7 mouse cellular contexts compared by ENCODE assay signal in the genomic region with DNA sequence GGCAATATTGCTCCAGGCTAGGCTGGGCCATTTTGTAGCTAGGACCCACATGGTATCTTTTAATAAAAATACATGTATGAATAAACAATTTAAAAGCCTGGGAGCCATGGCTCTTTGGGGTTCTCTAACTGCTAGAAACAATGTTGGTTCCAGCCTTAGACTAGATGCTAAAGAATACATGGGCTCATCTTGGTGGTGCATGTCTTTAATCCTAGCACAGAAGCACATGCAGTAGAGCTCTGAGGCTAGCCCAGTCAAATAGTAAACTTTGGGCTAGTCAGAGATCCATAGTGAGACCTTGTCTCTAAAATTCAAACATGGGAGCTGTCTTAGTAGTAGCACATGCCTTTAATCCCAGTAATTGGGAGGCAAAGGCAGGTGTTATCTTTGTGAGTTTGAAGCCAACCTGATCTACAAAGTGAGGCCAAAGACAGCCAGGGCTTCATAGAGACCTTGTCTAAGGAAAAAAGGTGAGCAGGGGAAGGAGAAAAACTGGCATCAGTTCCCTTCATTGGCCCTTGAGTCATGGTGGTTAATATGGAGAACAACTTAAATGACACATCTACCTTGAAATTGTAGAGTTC. TPM values are rescaled to one million over a fixed set of nuclear protein-coding genes. Genes with fewer than 3 reads are reported as not detected.
A peak's percentile ranks its signal among the peaks of the same experiment; 100 is the strongest.
DNase-seq lines count a peak whose midpoint lies in the region; ATAC-seq lines count a peak whose summit lies in the region.

No protein-coding gene starts in this region.

- ATAC-seq in lung, embryonic 16.5 days (ENCODE audit: low read depth), result no peak
- no peak for ATAC-seq in forebrain, embryonic 14.5 days
- no peak for ATAC-seq in limb, embryonic 15.5 days (ENCODE audit: insufficient number of reproducible peaks, low FRiP score, low TSS enrichment, low read depth)
- ATAC-seq in stomach, embryonic 15.5 days (ENCODE audit: insufficient read depth, low FRiP score, low read depth), result no peak

- no peak for DNase-seq in lung, postnatal 36 days
- DNase-seq in forebrain, embryonic 14.5 days (ENCODE audit: low spot score), result no peak
- no peak for DNase-seq in embryo, embryonic 10.5 days (ENCODE audit: low spot score)
- no peak for DNase-seq in thymus, adult 18-20 months

- no peak overlapping the region for H3K9ac ChIP-seq in lung, embryonic 16.5 days (ENCODE audit: low read length)
- no peak overlapping the region for H3K9ac ChIP-seq in forebrain, embryonic 14.5 days (ENCODE audit: low read length)
- no peak overlapping the region for H3K9ac ChIP-seq in limb, embryonic 15.5 days
- no peak overlapping the region for H3K9ac ChIP-seq in stomach, embryonic 15.5 days

- peaks cover 17% of the 10 kb centered on the region for H3K4me1 ChIP-seq in lung, embryonic 16.5 days (replicated peaks; ENCODE audit: control insufficient read depth, insufficient read depth, low read length)
- peaks cover 23% of the 10 kb centered on the region for H3K4me1 ChIP-seq in forebrain, embryonic 14.5 days (ENCODE audit: control insufficient read depth, insufficient read depth, low read length)
- peaks cover 26% of the 10 kb centered on the region for H3K4me1 ChIP-seq in limb, embryonic 15.5 days
- peaks cover 18% of the 10 kb centered on the region for H3K4me1 ChIP-seq in stomach, embryonic 15.5 days

- no peak overlapping the region for H3K27ac ChIP-seq in lung, embryonic 16.5 days (ENCODE audit: low read length)
- H3K27ac ChIP-seq in forebrain, embryonic 14.5 days (ENCODE audit: low read depth, low read length), result no peak overlapping the region
- H3K27ac ChIP-seq in limb, embryonic 15.5 days, result peak overlapping the region; percentile 33; the same call in 1 of the 2 replicates
- H3K27ac ChIP-seq in stomach, embryonic 15.5 days, result no peak overlapping the region

- no peaks in the 10 kb centered on the region for H3K9me3 ChIP-seq in lung, embryonic 16.5 days (ENCODE audit: control insufficient read depth, low read length)
- H3K9me3 ChIP-seq in forebrain, embryonic 14.5 days (replicated peaks; ENCODE audit: control insufficient read depth, low read length), result no peaks in the 10 kb centered on the region
- H3K9me3 ChIP-seq in limb, embryonic 15.5 days, result no peaks in the 10 kb centered on the region
- no peaks in the 10 kb centered on the region for H3K9me3 ChIP-seq in stomach, embryonic 15.5 days

- peak overlapping the region; percentile 95 for H3K4me2 ChIP-seq in lung, embryonic 16.5 days (ENCODE audit: low read depth, low read length)
- peak overlapping the region; percentile 89 for H3K4me2 ChIP-seq in forebrain, embryonic 14.5 days (ENCODE audit: low read length)
- no peak overlapping the region for H3K4me2 ChIP-seq in limb, embryonic 15.5 days
- peak overlapping the region; percentile 86; the same call in 1 of the 2 replicates for H3K4me2 ChIP-seq in stomach, embryonic 15.5 days

- peaks cover 16% of the 10 kb centered on the region; the same call in 1 of the 2 replicates for H3K36me3 ChIP-seq in lung, embryonic 16.5 days (ENCODE audit: control insufficient read depth, insufficient read depth, low read length)
- peaks cover 31% of the 10 kb centered on the region for H3K36me3 ChIP-seq in forebrain, embryonic 14.5 days (ENCODE audit: control insufficient read depth, insufficient read depth, low read length)
- peaks cover 20% of the 10 kb centered on the region; the same call in 1 of the 2 replicates for H3K36me3 ChIP-seq in limb, embryonic 15.5 days
- 0 out of 2 replicates have a peak, but pooled peaks cover 3% of the 10 kb centered on the region for H3K36me3 ChIP-seq in stomach, embryonic 15.5 days

- H3K27me3 ChIP-seq in lung, embryonic 16.5 days (ENCODE audit: control insufficient read depth, insufficient read depth, low read depth, low read length), result no peaks in the 10 kb centered on the region
- H3K27me3 ChIP-seq in forebrain, embryonic 14.5 days (replicated peaks; ENCODE audit: control insufficient read depth, insufficient read depth, low read length), result no peaks in the 10 kb centered on the region
- no peaks in the 10 kb centered on the region for H3K27me3 ChIP-seq in limb, embryonic 15.5 days
- H3K27me3 ChIP-seq in stomach, embryonic 15.5 days (replicated peaks), result no peaks in the 10 kb centered on the region

- peak overlapping the region; percentile 61; the same call in 1 of the 2 replicates for H3K4me3 ChIP-seq in lung, embryonic 16.5 days (ENCODE audit: low read length)
- H3K4me3 ChIP-seq in forebrain, embryonic 14.5 days (ENCODE audit: low read depth, low read length), result peak overlapping the region; percentile 50
- peak overlapping the region; percentile 39; the same call in 1 of the 2 replicates for H3K4me3 ChIP-seq in limb, embryonic 15.5 days
- no peak overlapping the region for H3K4me3 ChIP-seq in stomach, embryonic 15.5 days (replicated peaks)

RNA-seq across cellular contexts. Expression of gene Ubb, which starts 4.1 kb away (rescaled TPM):
- polyA plus RNA-seq in lung, embryonic 16.5 days (2015; fragmentation: Nextera tagmentation; extraction: Ambion mirVana), result 3,082 and 3,189 TPM in 2 replicates
- 5,294 and 5,616 TPM in 2 replicates for polyA plus RNA-seq in forebrain, embryonic 14.5 days (2014; fragmentation: Nextera tagmentation; extraction: Ambion mirVana)
- polyA plus RNA-seq in limb, embryonic 15.5 days (2015; fragmentation: Nextera tagmentation; extraction: Ambion mirVana), result 3,280 and 3,478 TPM in 2 replicates
- polyA plus RNA-seq in stomach, embryonic 15.5 days (2015; fragmentation: Nextera tagmentation; extraction: Ambion mirVana), result 2,363 and 2,756 TPM in 2 replicates

RNA-seq across cellular contexts. Expression of gene Cenpv, which starts 16.0 kb away (rescaled TPM):
- polyA plus RNA-seq in lung, embryonic 16.5 days (2015; fragmentation: Nextera tagmentation; extraction: Ambion mirVana), result 7.9 and 9.0 TPM in 2 replicates
- polyA plus RNA-seq in forebrain, embryonic 14.5 days (2014; fragmentation: Nextera tagmentation; extraction: Ambion mirVana), result 99.4 and 112 TPM in 2 replicates
- polyA plus RNA-seq in limb, embryonic 15.5 days (2015; fragmentation: Nextera tagmentation; extraction: Ambion mirVana), result 14.2 and 15.9 TPM in 2 replicates
- polyA plus RNA-seq in stomach, embryonic 15.5 days (2015; fragmentation: Nextera tagmentation; extraction: Ambion mirVana), result 29.0 and 30.3 TPM in 2 replicates

RNA-seq across cellular contexts. Expression of gene Trpv2, which starts 19.3 kb away (rescaled TPM):
- polyA plus RNA-seq in lung, embryonic 16.5 days (2015; fragmentation: Nextera tagmentation; extraction: Ambion mirVana), result 4.8 and 4.9 TPM in 2 replicates
- polyA plus RNA-seq in forebrain, embryonic 14.5 days (2014; fragmentation: Nextera tagmentation; extraction: Ambion mirVana), result 13.2 and 17.0 TPM in 2 replicates
- polyA plus RNA-seq in limb, embryonic 15.5 days (2015; fragmentation: Nextera tagmentation; extraction: Ambion mirVana), result 4.1 and 5.1 TPM in 2 replicates
- 13.4 and 14.6 TPM in 2 replicates for polyA plus RNA-seq in stomach, embryonic 15.5 days (2015; fragmentation: Nextera tagmentation; extraction: Ambion mirVana)
